ENCODE assay signal across 8 mouse cellular contexts in the genomic region with DNA sequence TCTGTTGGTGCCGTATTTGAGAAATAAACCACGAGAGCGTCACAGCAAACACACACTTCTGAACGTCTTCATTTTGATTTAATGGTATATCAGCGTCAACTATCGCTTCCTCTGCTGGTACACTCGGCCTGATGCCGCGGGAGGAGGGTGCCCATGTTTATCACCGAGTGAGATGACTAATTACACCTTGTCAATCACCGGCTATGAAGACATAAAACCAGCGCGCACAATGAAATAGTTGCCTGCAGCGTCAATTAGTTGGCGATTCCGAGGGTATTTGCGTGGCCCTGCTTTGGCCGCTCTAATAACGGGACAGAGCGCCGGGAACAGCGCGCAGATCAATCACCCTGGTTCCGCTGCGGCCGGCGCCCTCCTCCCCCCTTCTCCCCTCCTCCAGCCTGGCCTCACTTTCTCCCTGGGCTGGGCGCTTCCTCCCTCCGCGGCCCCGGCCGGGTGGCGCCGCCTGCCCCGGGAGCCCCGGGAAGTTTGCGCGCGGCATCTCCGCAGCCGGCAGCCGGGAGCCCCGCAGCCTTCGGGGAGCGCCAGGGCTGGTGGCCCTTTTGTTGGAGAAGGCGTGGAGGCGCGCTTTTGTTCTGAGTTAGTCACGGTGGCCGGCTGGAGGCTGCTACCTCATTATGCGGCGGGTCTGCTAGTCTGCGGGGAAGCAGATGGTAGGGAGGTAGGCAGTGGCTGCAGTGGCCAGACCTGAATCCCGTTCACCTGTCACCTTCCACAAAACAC. TPM values are rescaled to one million over a fixed set of nuclear protein-coding genes. Genes with fewer than 3 reads are reported as not detected.
DNase-seq lines count a peak whose midpoint lies in the region; ATAC-seq and TF ChIP-seq lines count a peak whose summit lies in the region.

No protein-coding gene starts in this region.

- H3K9me3 ChIP-seq in kidney, postnatal 0 days (replicated peaks; ENCODE audit: low read length) = no peaks in the 10 kb centered on the region
- no peaks in the 10 kb centered on the region for H3K9me3 ChIP-seq in heart, embryonic 16.5 days (replicated peaks; ENCODE audit: control insufficient read depth, low read length)
- no peaks in the 10 kb centered on the region for H3K9me3 ChIP-seq in liver, embryonic 16.5 days (replicated peaks; ENCODE audit: control insufficient read depth, low read length)

- no peak for DNase-seq in kidney, postnatal 0 days (ENCODE audit: low spot score)
- DNase-seq in kidney, adult 2 months = no peak
- peak; percentile 10 for DNase-seq in T-cell, adult 2 months (ENCODE audit: low spot score)
- DNase-seq in gastrocnemius, postnatal 14 days = no peak
- DNase-seq in gastrocnemius, adult 18-20 months (ENCODE audit: low spot score) = no peak
- no peak for DNase-seq in urinary bladder, postnatal 14 days (ENCODE audit: low spot score)

- intact Hi-C loops in gastrocnemius, postnatal 14 days (cut with DNase I; ENCODE audit: low total_unique reads) = no loop called here

- H3K27me3 ChIP-seq in kidney, postnatal 0 days (ENCODE audit: insufficient read depth, low read length) = peaks cover 100% of the 10 kb centered on the region
- H3K27me3 ChIP-seq in kidney, adult 2 months (replicated peaks; ENCODE audit: control insufficient read depth, insufficient read depth, low read length) = peaks cover 18% of the 10 kb centered on the region
- H3K27me3 ChIP-seq in heart, embryonic 16.5 days (ENCODE audit: control insufficient read depth, insufficient read depth, low read length) = peaks cover 97% of the 10 kb centered on the region
- peaks cover 96% of the 10 kb centered on the region for H3K27me3 ChIP-seq in liver, embryonic 16.5 days (ENCODE audit: control insufficient read depth, insufficient read depth, low read depth, low read length)

- peaks cover 22% of the 10 kb centered on the region for H3K4me1 ChIP-seq in kidney, postnatal 0 days (replicated peaks; ENCODE audit: insufficient read depth, low read length)
- peaks cover 2% of the 10 kb centered on the region; the same call in 1 of the 2 replicates for H3K4me1 ChIP-seq in kidney, adult 2 months (ENCODE audit: control insufficient read depth, insufficient read depth, low read length)
- peaks cover 22% of the 10 kb centered on the region for H3K4me1 ChIP-seq in heart, embryonic 16.5 days (ENCODE audit: control insufficient read depth, insufficient read depth, low read length)
- H3K4me1 ChIP-seq in liver, embryonic 16.5 days (ENCODE audit: control insufficient read depth, low read depth, low read length) = peaks cover 8% of the 10 kb centered on the region

- H3K27ac ChIP-seq in kidney, postnatal 0 days = no peak overlapping the region
- H3K27ac ChIP-seq in kidney, adult 2 months (ENCODE audit: insufficient read depth, low read depth, low read length) = no peak overlapping the region
- H3K27ac ChIP-seq in heart, embryonic 16.5 days (ENCODE audit: low read length) = no peak overlapping the region
- H3K27ac ChIP-seq in liver, embryonic 16.5 days (ENCODE audit: low read length) = no peak overlapping the region

- no peaks in the 10 kb centered on the region for H3K36me3 ChIP-seq in kidney, postnatal 0 days (ENCODE audit: insufficient read depth, low read length)
- no peaks in the 10 kb centered on the region for H3K36me3 ChIP-seq in kidney, adult 2 months (ENCODE audit: control insufficient read depth, insufficient read depth, low read length)
- H3K36me3 ChIP-seq in heart, embryonic 16.5 days (ENCODE audit: control insufficient read depth, insufficient read depth) = no peaks in the 10 kb centered on the region
- no peaks in the 10 kb centered on the region for H3K36me3 ChIP-seq in liver, embryonic 16.5 days (ENCODE audit: control insufficient read depth, insufficient read depth)

- TF ChIP-seq POLR2A in kidney, adult 2 months (IDR thresholded peaks at IDR 0.05; ENCODE audit: low read depth, low read length) = no peak

- peak overlapping the region; percentile 30 for H3K4me3 ChIP-seq in kidney, postnatal 0 days (replicated peaks; ENCODE audit: low read depth, low read length)
- H3K4me3 ChIP-seq in kidney, adult 2 months (ENCODE audit: insufficient read depth, low read depth, low read length) = no peak overlapping the region
- peak overlapping the region; percentile 30 for H3K4me3 ChIP-seq in heart, embryonic 16.5 days (ENCODE audit: low read length)
- peak overlapping the region; percentile 29 for H3K4me3 ChIP-seq in liver, embryonic 16.5 days (ENCODE audit: low read depth, low read length)

- H3K9ac ChIP-seq in kidney, postnatal 0 days (ENCODE audit: low read depth, low read length) = no peak overlapping the region
- no peak overlapping the region for H3K9ac ChIP-seq in heart, embryonic 16.5 days (ENCODE audit: low read length)
- no peak overlapping the region for H3K9ac ChIP-seq in liver, embryonic 16.5 days (ENCODE audit: low read depth, low read length)

- under 1% methylated on average over 53 of the region's 54 CpGs for WGBS in kidney, postnatal 0 days
- WGBS in kidney, adult 2 months = 2% methylated on average over 54 of the region's 54 CpGs
- WGBS in heart, embryonic 16.5 days = under 1% methylated on average over 51 of the region's 54 CpGs
- WGBS in liver, embryonic 16.5 days (ENCODE audit: insufficient replicate concordance) = under 1% methylated on average over 54 of the region's 54 CpGs

- peak overlapping the region; percentile 41 for H3K4me2 ChIP-seq in kidney, postnatal 0 days (ENCODE audit: low read length)
- peak overlapping the region; percentile 39 for H3K4me2 ChIP-seq in heart, embryonic 16.5 days (ENCODE audit: low read depth, low read length)
- peak overlapping the region; percentile 33; the same call in 1 of the 2 replicates for H3K4me2 ChIP-seq in liver, embryonic 16.5 days (ENCODE audit: low read depth, low read length)

- no peak for TF ChIP-seq CTCF in kidney, postnatal 0 days (IDR thresholded peaks at IDR 0.05; ENCODE audit: low read depth)
- no peak for TF ChIP-seq CTCF in kidney, adult 2 months (conservative IDR thresholded peaks at IDR 0.05; ENCODE audit: insufficient read depth, insufficient read length, low read depth, low read length)

- no peak for ATAC-seq in kidney, postnatal 0 days (replicated peaks; ENCODE audit: low FRiP score, low read depth)
- no peak for ATAC-seq in heart, embryonic 16.5 days (replicated peaks; ENCODE audit: extremely low read depth, insufficient read depth, low FRiP score)
- ATAC-seq in liver, embryonic 16.5 days (ENCODE audit: low read depth) = no peak

RNA-seq across cellular contexts. Expression of a gene that starts 8.9 kb away (rescaled TPM):
- polyA plus RNA-seq in kidney, postnatal 0 days (2015; fragmentation: Nextera tagmentation; extraction: Ambion mirVana) = 0.07 TPM in 1 of 2 replicates, not detected in the other
- polyA plus RNA-seq in kidney, adult 2 months (2012; rRNA removed) = 0.08 and 0.10 TPM in 2 replicates
- not detected in 2 replicates for polyA plus RNA-seq in heart, embryonic 16.5 days (2015; fragmentation: Nextera tagmentation; extraction: Ambion mirVana)
- 1.1 and 1.8 TPM in 2 replicates for polyA plus RNA-seq in liver, embryonic 16.5 days (2015; fragmentation: Nextera tagmentation; extraction: Ambion mirVana)
- total RNA-seq in gastrocnemius, postnatal 14 days (2021) = under 1 TPM; 0.23 to 0.29 TPM
- total RNA-seq in gastrocnemius, adult 18-20 months (2021) = not detected
